Mouse (Mus musculus): ENCODE data around the gene H2-Q1. TPM values are rescaled to one million over a fixed set of nuclear protein-coding genes. Genes with fewer than 3 reads are reported as not detected.

Gene H2-Q1
- polyA plus RNA-seq, 1 experiment from 2014 or later, result not detected

GRCm38 (mm10) chr17:35358763-35359469 lies 38.7 kb downstream of the H2-Q1 start:
- ATAC-seq (ENCODE audit: low FRiP score), result no peak
- 9% methylated on average over 37 of the region's 38 CpGs for WGBS
- H3K4me3 ChIP-seq (ENCODE audit: low read depth, low read length), result peak overlapping the region; percentile 30

GRCm38 (mm10) chr17:35359470-35359862 lies 39.3 kb downstream of the H2-Q1 start:
- Histone ChIP-seq H3K9ac (ENCODE audit: low read depth, low read length) (no peak overlapping the region; the same call in 1 of the 2 replicates), H3K4me3 (ENCODE audit: low read depth, low read length) (peak overlapping the region; percentile 30), H3K4me2 (replicated peaks; ENCODE audit: low read depth, low read length) (peak overlapping the region; percentile 71), H3K27ac (ENCODE audit: low read depth, low read length) (no peak overlapping the region), H3K9me3 (ENCODE audit: control insufficient read depth, low read length) (no peaks in the 10 kb centered on the region), H3K36me3 (ENCODE audit: control insufficient read depth, insufficient read depth, low read length) (no peaks in the 10 kb centered on the region), H3K27me3 (ENCODE audit: control insufficient read depth, insufficient read depth, low read length) (peaks cover 12% of the 10 kb centered on the region), H3K4me1 (replicated peaks; ENCODE audit: control insufficient read depth, insufficient read depth, low read length) (no peaks in the 10 kb centered on the region)
- DNase-seq (ENCODE audit: low spot score), result no peak
- WGBS, result 18% methylated on average over 21 of the region's 21 CpGs
- no peak for ATAC-seq (ENCODE audit: low FRiP score)

More at GRCm38 (mm10) chr17:35358763-35359469, 38.7 kb downstream of the H2-Q1 start:
- no peaks in the 10 kb centered on the region for H3K36me3 ChIP-seq (ENCODE audit: control insufficient read depth, insufficient read depth, low read length)
- DNase-seq (ENCODE audit: low spot score), result peak; percentile 18
- peak overlapping the region; percentile 71 for H3K4me2 ChIP-seq (replicated peaks; ENCODE audit: low read depth, low read length)
- H3K27me3 ChIP-seq (ENCODE audit: control insufficient read depth, insufficient read depth, low read length), result peaks cover 12% of the 10 kb centered on the region
- no peaks in the 10 kb centered on the region for H3K9me3 ChIP-seq (ENCODE audit: control insufficient read depth, low read length)
- no peak overlapping the region for H3K27ac ChIP-seq (ENCODE audit: low read depth, low read length)
- no peaks in the 10 kb centered on the region for H3K4me1 ChIP-seq (replicated peaks; ENCODE audit: control insufficient read depth, insufficient read depth, low read length)
- H3K9ac ChIP-seq (ENCODE audit: low read depth, low read length), result peak overlapping the region; percentile 42; the same call in 1 of the 2 replicates

Other genes with a start within 250 kb of the H2-Q1 start
- 0.42 and 0.50 TPM in 2 replicates for gene Ly6g6e, start 243.5 kb upstream of the H2-Q1 start, polyA plus RNA-seq (2014; fragmentation: Nextera tagmentation; extraction: Ambion mirVana)
- gene Ly6g6d, start 242.3 kb upstream of the H2-Q1 start, polyA plus RNA-seq (2014; fragmentation: Nextera tagmentation; extraction: Ambion mirVana), result 1.0 and 2.7 TPM in 2 replicates
- 0.29 and 0.52 TPM in 2 replicates for gene Ly6g6f, start 234.8 kb upstream of the H2-Q1 start, polyA plus RNA-seq (2014; fragmentation: Nextera tagmentation; extraction: Ambion mirVana)
- 40.2 and 45.1 TPM in 2 replicates for gene Abhd16a, start 231.1 kb upstream of the H2-Q1 start, polyA plus RNA-seq (2014; fragmentation: Nextera tagmentation; extraction: Ambion mirVana)
- not detected in 2 replicates for gene Ly6g5c, start 212.1 kb upstream of the H2-Q1 start, polyA plus RNA-seq (2014; fragmentation: Nextera tagmentation; extraction: Ambion mirVana)
- 0.89 and 0.96 TPM in 2 replicates for gene Ly6g5b, start 205.0 kb upstream of the H2-Q1 start, polyA plus RNA-seq (2014; fragmentation: Nextera tagmentation; extraction: Ambion mirVana)
- gene Gpank1, start 198.9 kb upstream of the H2-Q1 start, polyA plus RNA-seq (2014; fragmentation: Nextera tagmentation; extraction: Ambion mirVana), result 22.5 and 29.7 TPM in 2 replicates
- 299 and 310 TPM in 2 replicates for gene Csnk2b, start 198.4 kb upstream of the H2-Q1 start, polyA plus RNA-seq (2014; fragmentation: Nextera tagmentation; extraction: Ambion mirVana)
- gene D17H6S53E, start 194.0 kb upstream of the H2-Q1 start, polyA plus RNA-seq (2014; fragmentation: Nextera tagmentation; extraction: Ambion mirVana), result 8.4 and 9.2 TPM in 2 replicates
- gene Apom, start 188.4 kb upstream of the H2-Q1 start, polyA plus RNA-seq (2014; fragmentation: Nextera tagmentation; extraction: Ambion mirVana), result 0.34 and 0.49 TPM in 2 replicates
- gene Bag6, start 185.2 kb upstream of the H2-Q1 start, polyA plus RNA-seq (2014; fragmentation: Nextera tagmentation; extraction: Ambion mirVana), result 105 and 117 TPM in 2 replicates
- gene Prrc2a, start 155.5 kb upstream of the H2-Q1 start, polyA plus RNA-seq (2014; fragmentation: Nextera tagmentation; extraction: Ambion mirVana), result 167 and 205 TPM in 2 replicates
- gene Aif1, start 144.3 kb upstream of the H2-Q1 start, polyA plus RNA-seq (2014; fragmentation: Nextera tagmentation; extraction: Ambion mirVana), result 6.1 and 8.4 TPM in 2 replicates
- gene Lst1, start 132.0 kb upstream of the H2-Q1 start, polyA plus RNA-seq (2014; fragmentation: Nextera tagmentation; extraction: Ambion mirVana), result 5.6 and 9.8 TPM in 2 replicates
- 0.22 and 0.32 TPM in 2 replicates for gene Ltb, start 126.0 kb upstream of the H2-Q1 start, polyA plus RNA-seq (2014; fragmentation: Nextera tagmentation; extraction: Ambion mirVana)
- not detected in 2 replicates for gene Tnf, start 118.4 kb upstream of the H2-Q1 start, polyA plus RNA-seq (2014; fragmentation: Nextera tagmentation; extraction: Ambion mirVana)
- gene Lta, start 115.1 kb upstream of the H2-Q1 start, polyA plus RNA-seq (2014; fragmentation: Nextera tagmentation; extraction: Ambion mirVana), result not detected in 2 replicates
- 0.36 and 0.43 TPM in 2 replicates for gene Gm16181, start 99.6 kb upstream of the H2-Q1 start, polyA plus RNA-seq (2014; fragmentation: Nextera tagmentation; extraction: Ambion mirVana)
- 14.7 and 16.8 TPM in 2 replicates for gene Atp6v1g2, start 86.7 kb upstream of the H2-Q1 start, polyA plus RNA-seq (2014; fragmentation: Nextera tagmentation; extraction: Ambion mirVana)
- 2.3 and 3.7 TPM in 2 replicates for gene Nfkbil1, start 84.6 kb upstream of the H2-Q1 start, polyA plus RNA-seq (2014; fragmentation: Nextera tagmentation; extraction: Ambion mirVana)
- 633 and 640 TPM in 2 replicates for gene Ddx39b, start 78.7 kb upstream of the H2-Q1 start, polyA plus RNA-seq (2014; fragmentation: Nextera tagmentation; extraction: Ambion mirVana)
- gene H2-D1, start 57.7 kb upstream of the H2-Q1 start, polyA plus RNA-seq (2014; fragmentation: Nextera tagmentation; extraction: Ambion mirVana), result 42.9 and 43.2 TPM in 2 replicates
- 0.52 and 0.53 TPM in 2 replicates for gene H2-Q2, start 21.8 kb downstream of the H2-Q1 start, polyA plus RNA-seq (2014; fragmentation: Nextera tagmentation; extraction: Ambion mirVana)
- 1.5 and 2.4 TPM in 2 replicates for gene H2-Q4, start 59.2 kb downstream of the H2-Q1 start, polyA plus RNA-seq (2014; fragmentation: Nextera tagmentation; extraction: Ambion mirVana)
- 0.46 and 0.60 TPM in 2 replicates for gene H2-Q6, start 104.4 kb downstream of the H2-Q1 start, polyA plus RNA-seq (2014; fragmentation: Nextera tagmentation; extraction: Ambion mirVana)
- gene H2-Q7, start 118.8 kb downstream of the H2-Q1 start, polyA plus RNA-seq (2014; fragmentation: Nextera tagmentation; extraction: Ambion mirVana), result 7.0 and 8.7 TPM in 2 replicates
- gene H2-Q10, start 149.7 kb downstream of the H2-Q1 start, polyA plus RNA-seq (2014; fragmentation: Nextera tagmentation; extraction: Ambion mirVana), result 0.15 TPM in 1 of 2 replicates, not detected in the other
- not detected in 2 replicates for gene Pou5f1, start 185.6 kb downstream of the H2-Q1 start, polyA plus RNA-seq (2014; fragmentation: Nextera tagmentation; extraction: Ambion mirVana)
- 49.4 and 50.8 TPM in 2 replicates for gene Tcf19, start 196.4 kb downstream of the H2-Q1 start, polyA plus RNA-seq (2014; fragmentation: Nextera tagmentation; extraction: Ambion mirVana)
- 8.3 and 8.9 TPM in 2 replicates for gene Cchcr1, start 196.7 kb downstream of the H2-Q1 start, polyA plus RNA-seq (2014; fragmentation: Nextera tagmentation; extraction: Ambion mirVana)
- gene Psors1c2, start 212.8 kb downstream of the H2-Q1 start, polyA plus RNA-seq (2014; fragmentation: Nextera tagmentation; extraction: Ambion mirVana), result 0.67 and 0.97 TPM in 2 replicates
- 0.06 and 0.20 TPM in 2 replicates for gene Cdsn, start 231.7 kb downstream of the H2-Q1 start, polyA plus RNA-seq (2014; fragmentation: Nextera tagmentation; extraction: Ambion mirVana)
- gene 2300002M23Rik, start 247.0 kb downstream of the H2-Q1 start, polyA plus RNA-seq (2014; fragmentation: Nextera tagmentation; extraction: Ambion mirVana), result not detected in 2 replicates

Data from hindbrain, embryonic 11.5 days (tissue).